Mouse (Mus musculus): Measurements from ENCODE around the gene Eya4.

Eya4 gene

DNA sequence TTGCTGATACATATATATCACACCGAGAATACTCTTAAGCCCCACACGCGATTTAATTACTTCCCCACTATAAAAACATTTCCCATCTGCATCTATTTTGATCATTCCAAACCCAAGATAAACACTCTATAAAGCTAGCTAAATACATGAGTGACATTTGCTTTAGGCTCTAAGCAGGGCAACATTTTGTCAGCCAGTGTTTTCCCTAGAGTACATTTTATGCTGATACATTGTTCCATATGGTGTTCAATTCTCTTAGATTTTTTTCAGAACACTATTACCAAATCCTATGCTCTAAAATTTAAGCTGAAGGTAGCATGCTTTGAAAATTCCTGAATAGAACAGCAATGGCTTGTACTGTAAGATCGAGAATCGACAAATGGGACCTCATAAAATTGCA, 127.2 kb downstream of the Eya4 start:
- no peak for DNase-seq

- no peak for DNase-seq
Measured at GRCm38 (mm10) chr10:23220432-23220831, 130.2 kb downstream of the Eya4 start.

GRCm38 (mm10) chr10:23216815-23217214, 133.8 kb downstream of the Eya4 start:
- DNase-seq = no peak

GRCm38 (mm10) chr10:23211381-23211780, 139.2 kb downstream of the Eya4 start:
- no peak for DNase-seq

GRCm38 (mm10) chr10:23203885-23204284, 146.7 kb downstream of the Eya4 start:
- no peak for DNase-seq

DNA sequence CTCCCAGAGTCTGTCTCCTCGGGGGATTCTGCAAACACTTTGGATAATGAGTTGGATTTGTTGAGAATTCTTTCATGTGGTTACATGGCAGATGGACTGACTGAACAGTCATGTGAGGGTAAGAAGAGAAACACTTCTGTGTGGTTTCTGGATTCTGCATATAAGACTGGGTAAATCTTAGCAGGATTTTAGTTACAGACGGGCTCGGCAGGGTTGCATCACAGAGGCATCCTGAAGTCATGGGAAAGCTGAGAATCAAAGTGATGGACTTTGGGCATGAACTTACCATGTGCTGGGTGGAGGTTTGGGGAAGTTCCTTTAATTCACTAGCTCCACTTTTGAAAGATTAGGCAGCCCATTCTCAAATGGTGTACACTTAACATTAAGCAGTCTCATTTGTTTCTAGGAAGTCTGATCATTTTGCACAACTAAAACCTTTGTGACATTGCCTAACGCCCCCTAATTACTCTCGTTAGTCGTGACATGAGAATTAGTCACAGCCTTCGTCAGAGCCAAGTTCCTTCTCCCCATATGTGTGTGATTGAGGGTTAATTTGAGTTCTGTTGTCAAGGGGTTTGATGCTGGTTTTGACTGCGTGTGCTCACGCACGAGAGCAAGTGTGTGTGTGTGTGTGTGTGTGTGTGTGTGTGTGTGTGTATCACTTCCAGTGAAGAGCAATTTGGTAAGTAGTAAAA, 147.3 kb downstream of the Eya4 start:
- no peak for DNase-seq

GRCm38 (mm10) chr10:23202591-23202990, 148.0 kb downstream of the Eya4 start:
- DNase-seq = no peak

GRCm38 (mm10) chr10:23198251-23198650, 152.3 kb downstream of the Eya4 start:
- DNase-seq = no peak

DNA sequence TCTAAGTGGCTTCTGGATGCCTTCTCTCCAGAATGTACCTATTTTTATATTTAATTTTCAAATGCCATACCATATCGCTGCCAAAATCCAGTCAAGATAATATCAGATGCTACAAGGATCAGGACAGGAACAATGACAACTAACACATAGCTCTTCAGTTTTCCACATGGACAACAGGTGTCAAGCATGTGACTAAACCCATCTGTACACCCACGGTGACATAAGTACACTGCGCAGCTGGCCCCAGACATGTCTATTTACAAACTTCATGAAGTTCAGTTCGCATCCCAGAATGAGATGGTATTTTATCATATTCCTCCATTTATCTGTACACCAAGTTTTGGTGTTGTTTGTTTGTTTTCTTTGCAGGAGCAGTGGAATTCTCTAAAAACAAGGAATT, 154.2 kb downstream of the Eya4 start:
- no peak for DNase-seq

GRCm38 (mm10) chr10:23195337-23195736, 155.2 kb downstream of the Eya4 start:
- DNase-seq = peak; percentile 60

GRCm38 (mm10) chr10:23189836-23190235, 160.8 kb downstream of the Eya4 start:
- DNase-seq = peak; percentile 70

GRCm38 (mm10) chr10:23185391-23185790, 165.2 kb downstream of the Eya4 start:
- no peak for DNase-seq

- DNase-seq = no peak
Measured at GRCm38 (mm10) chr10:23181572-23182493, 168.8 kb downstream of the Eya4 start.

DNA sequence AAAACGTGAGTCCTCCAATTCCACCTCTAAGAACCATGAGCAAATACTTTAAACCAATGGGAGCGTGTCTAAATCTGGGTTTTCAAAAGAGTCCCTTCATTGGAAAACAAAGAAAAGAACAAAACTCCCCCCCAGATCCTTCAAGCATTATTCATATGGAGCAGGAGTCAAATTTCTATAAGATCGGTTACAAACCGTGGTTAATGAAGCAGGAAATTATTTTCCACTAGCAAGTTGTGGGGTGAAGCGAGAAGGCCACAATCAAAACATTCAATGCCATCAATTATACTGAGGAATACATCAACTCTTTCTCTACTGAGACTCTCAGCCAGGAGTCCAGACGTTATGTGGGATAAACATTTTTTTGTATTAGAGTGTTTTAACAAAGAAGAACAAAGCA, 171.3 kb downstream of the Eya4 start:
- DNase-seq = no peak

GRCm38 (mm10) chr10:23177347-23178046, 173.1 kb downstream of the Eya4 start:
- DNase-seq = no peak

DNA sequence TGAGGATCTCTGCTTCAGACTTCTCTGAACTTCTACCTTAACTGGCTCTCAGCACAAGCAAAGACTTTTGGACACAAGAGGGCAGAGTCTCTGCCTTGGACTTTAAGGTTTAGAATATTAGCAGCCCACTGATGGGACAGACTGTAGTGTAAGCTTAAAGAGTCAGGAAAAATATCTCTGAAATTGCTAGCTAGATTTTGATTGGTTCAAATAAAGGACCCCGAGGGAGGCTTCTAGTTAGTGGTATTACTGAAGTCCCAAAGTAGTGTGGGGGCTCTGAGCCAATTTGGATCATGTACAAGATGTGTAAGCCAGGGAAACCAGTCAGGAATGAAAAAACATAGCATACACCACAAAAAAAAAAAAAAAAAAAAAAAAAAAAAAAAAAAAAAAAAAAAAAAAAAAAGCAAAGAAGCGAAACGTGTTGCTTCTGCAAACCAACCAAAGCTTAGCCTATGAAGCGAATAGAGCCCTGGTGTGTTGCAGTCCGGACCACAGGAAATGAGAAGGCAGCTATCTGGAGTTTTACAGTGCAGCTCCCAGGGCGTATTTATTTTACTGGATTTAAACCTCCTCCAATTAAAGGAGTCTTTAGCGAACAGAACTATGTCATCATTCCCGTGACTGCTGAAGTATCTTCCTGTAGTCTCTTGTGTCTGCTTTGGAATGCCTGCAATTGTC, 173.8 kb downstream of the Eya4 start:
- no peak for DNase-seq

DNA sequence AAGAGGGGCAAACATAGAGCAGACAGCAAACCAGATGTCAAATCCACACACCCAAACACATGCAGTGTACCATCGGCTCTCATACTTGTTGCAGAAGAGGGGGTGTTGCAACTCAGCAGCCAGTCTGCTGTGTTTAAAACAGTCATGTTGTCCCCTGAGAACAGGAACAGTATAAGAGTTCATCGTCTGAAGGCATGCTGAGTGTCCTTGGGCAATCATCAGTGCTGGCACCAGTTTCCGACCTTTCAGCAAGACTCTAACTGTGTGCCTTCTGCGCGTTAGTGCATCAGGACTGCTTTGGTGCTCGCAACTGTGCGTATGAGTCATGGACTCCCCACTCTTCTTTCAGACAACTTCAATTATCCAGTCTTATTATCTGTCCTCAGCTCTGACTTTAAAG, 179.0 kb downstream of the Eya4 start:
- no peak for DNase-seq

- no peak for DNase-seq
Measured at GRCm38 (mm10) chr10:23165089-23165642, 185.4 kb downstream of the Eya4 start.

DNA sequence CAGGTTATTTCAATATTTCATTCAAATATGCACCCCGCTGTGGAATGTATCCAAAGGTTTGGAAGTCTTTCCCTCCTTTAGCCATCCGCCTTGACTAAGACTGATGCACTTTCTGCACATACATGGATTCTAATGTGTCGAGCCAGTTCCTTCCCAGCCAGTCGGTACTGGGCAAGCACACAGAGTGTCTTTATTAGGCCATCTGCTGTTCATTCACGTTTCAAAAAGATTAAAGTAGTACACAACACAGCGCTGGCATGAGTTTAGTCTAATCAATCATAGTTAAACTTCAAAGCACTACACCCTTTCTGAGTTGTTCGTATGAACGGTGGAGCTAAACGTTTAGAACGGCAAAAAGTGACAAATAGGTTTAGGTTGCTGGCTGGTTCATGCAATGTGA, 190.7 kb downstream of the Eya4 start:
- no peak for DNase-seq

DNA sequence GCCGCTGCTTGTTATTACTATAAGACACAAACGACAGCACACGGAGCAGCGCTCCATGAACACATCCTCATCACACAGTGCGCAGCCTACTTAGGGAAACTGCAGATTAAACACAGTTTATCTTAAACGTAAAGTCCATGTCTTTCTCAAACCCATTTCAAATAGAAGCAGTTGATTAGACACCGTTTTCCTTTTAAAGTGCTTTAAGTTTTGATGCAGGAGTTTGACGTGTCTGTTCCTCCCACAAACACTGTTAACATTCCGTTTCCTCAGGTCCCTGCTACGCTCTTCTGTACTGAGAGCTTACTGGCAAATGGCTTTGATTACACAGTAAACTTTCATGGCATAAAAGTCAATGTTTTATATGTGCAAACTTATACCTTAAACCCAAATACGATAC, 191.4 kb downstream of the Eya4 start:
- peak; percentile 55 for DNase-seq

DNA sequence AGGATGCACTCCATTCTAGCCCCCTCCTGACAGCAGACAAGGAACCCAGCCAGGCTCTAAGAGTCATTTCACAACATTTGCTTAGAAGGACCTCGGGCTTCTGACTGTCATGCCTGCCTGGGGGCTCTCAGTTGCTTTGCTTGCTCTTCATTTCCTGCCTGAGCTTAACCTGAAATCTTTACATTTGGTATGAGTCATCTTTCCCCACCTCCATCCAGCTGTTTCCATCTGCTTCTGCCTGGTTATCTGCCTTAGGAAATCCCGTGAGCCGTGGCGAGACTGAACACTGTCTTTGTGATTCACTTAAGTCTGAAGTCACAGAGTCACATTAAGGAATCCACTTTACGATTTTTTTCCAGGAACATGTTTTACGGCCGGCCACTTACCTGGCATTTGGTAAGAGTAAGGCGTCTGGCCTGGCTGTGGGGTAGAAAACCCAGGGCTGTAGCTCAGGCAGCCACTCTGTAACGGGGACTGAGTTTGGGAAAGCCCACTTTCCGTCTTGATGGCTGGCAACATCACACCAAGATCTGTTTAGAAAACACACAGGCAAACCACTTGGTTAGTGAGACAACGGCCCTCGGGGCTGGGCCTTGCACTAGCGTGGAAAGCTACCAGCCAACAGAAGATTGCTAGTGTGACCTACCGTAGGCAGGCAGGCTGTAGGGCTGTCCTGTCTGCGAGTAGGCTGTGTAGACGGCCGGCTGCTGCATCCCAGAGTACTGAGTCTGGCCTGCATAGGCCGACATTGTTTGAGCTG, 193.5 kb downstream of the Eya4 start:
- DNase-seq = peak; percentile 78

GRCm38 (mm10) chr10:23150401-23150800, 200.2 kb downstream of the Eya4 start:
- peak; percentile 60 for DNase-seq

Data from heart, adult 11 months (tissue).